Mouse (Mus musculus) activated CD4-positive, CD25-positive, alpha-beta regulatory T cell, adult 9 weeks (primary cell): Measurements from ENCODE around the gene Copa. TPM values are rescaled to one million over a fixed set of nuclear protein-coding genes. Genes with fewer than 3 reads are reported as not detected.

Source experiments
- polyA plus RNA-seq: library from polyadenylated mRNA; unstranded; fragments of 100-300 nt; shearing (Covaris generic); gene quantifications from one replicate; pipeline ENCODE4 v1.2.1, GENCODE M21; 2017

The Copa gene
- 274 TPM for polyA plus RNA-seq

GRCm38 (mm10) chr1:172082101-172082898 lies at the start of gene Copa, which contains the start of gene Ncstn:
TSS of gene Copa (plus strand) at chr1:172082529.
TSS of gene Ncstn (minus strand) at chr1:172082795.

GRCm38 (mm10) chr1:172057491-172057921 lies 24.8 kb upstream of the Copa start, which contains the start of gene Nhlh1:
TSS of gene Nhlh1 (minus strand) at chr1:172057573.

GRCm38 (mm10) chr1:172126376-172127347 lies 44.3 kb downstream of the Copa start, which contains the start of gene Pex19:
TSS of gene Pex19 (plus strand) at chr1:172126755.

GRCm38 (mm10) chr1:172147835-172148278 lies 65.5 kb downstream of the Copa start, which contains the start of gene Dcaf8:
TSS of gene Dcaf8 (plus strand) at chr1:172148084.

Other genes with a start within 250 kb of the Copa start
- 139 TPM for gene Cd84, start 242.8 kb upstream of the Copa start, polyA plus RNA-seq
- 0.60 TPM for gene Gm10521, start 186.9 kb upstream of the Copa start, polyA plus RNA-seq
- 624 TPM for gene Slamf6, start 165.0 kb upstream of the Copa start, polyA plus RNA-seq
- 2.4 TPM for gene Vangl2, start 54.1 kb upstream of the Copa start, polyA plus RNA-seq
- gene Nhlh1, start 25.0 kb upstream of the Copa start, polyA plus RNA-seq: not detected
- gene Ncstn, start 266 bp downstream of the Copa start, polyA plus RNA-seq: 157 TPM
- gene Pex19, start 44.2 kb downstream of the Copa start, polyA plus RNA-seq: 58.4 TPM
- gene Dcaf8, start 65.6 kb downstream of the Copa start, polyA plus RNA-seq: 165 TPM
- 75.5 TPM for gene Pea15a, start 124.3 kb downstream of the Copa start, polyA plus RNA-seq
- not detected for gene Casq1, start 137.3 kb downstream of the Copa start, polyA plus RNA-seq
- not detected for gene Atp1a4, start 175.9 kb downstream of the Copa start, polyA plus RNA-seq
- gene Igsf8, start 179.1 kb downstream of the Copa start, polyA plus RNA-seq: 34.4 TPM
- gene Atp1a2, start 215.5 kb downstream of the Copa start, polyA plus RNA-seq: 0.98 TPM
- 0.07 TPM for gene Kcnj9, start 246.8 kb downstream of the Copa start, polyA plus RNA-seq